Mouse (Mus musculus): ENCODE measurements around the gene Ephb2.

- TF ChIP-seq CTCF (IDR thresholded peaks at IDR 0.05; ENCODE audit: low read depth): no peak
- no peak for TF ChIP-seq EP300 (optimal IDR thresholded peaks at IDR 0.05)
Observed at GRCm38 (mm10) chr4:136685431-136685869, 150.3 kb downstream of the Ephb2 start.
